In genomic region chr1:118444988-118445387, GRCm38 (mm10) we compare ENCODE assay signal across 16 mouse cellular contexts. TPM values are rescaled to one million over a fixed set of nuclear protein-coding genes. Genes with fewer than 3 reads are reported as not detected.
A peak's percentile ranks its signal among the peaks of the same experiment; 100 is the strongest.
DNase-seq lines count a peak whose midpoint lies in the region; ATAC-seq and TF ChIP-seq lines count a peak whose summit lies in the region.
"Had no signal": no experiment of that assay in that cellular context is flagged by ENCODE, and none has a peak within 500 bp of the region (broad histone marks: within the 10 kb centered on the region; RNA-seq: fewer than 3 reads in every experiment).

No protein-coding gene starts in this region.

- 21% methylated on average over 3 of the region's 3 CpGs for WGBS in embryonic facial prominence, embryonic 14.5 days
- 58% methylated on average over 3 of the region's 3 CpGs for WGBS in embryonic facial prominence, embryonic 10.5 days
- 30% methylated on average over 3 of the region's 3 CpGs for WGBS in heart, embryonic 15.5 days
- WGBS in heart, embryonic 11.5 days (ENCODE audit: insufficient replicate concordance): 59% methylated on average over 3 of the region's 3 CpGs
- WGBS in liver, embryonic 12.5 days (ENCODE audit: insufficient replicate concordance): 67% methylated on average over 3 of the region's 3 CpGs

- no peaks in the 10 kb centered on the region for H3K36me3 ChIP-seq in embryonic facial prominence, embryonic 14.5 days (ENCODE audit: control insufficient read depth, insufficient read depth, low read length)
- H3K36me3 ChIP-seq in embryonic facial prominence, embryonic 10.5 days (replicated peaks): 0 out of 2 replicates have a peak, but pooled peaks cover 3% of the 10 kb centered on the region
- H3K36me3 ChIP-seq in heart, embryonic 15.5 days: no peaks in the 10 kb centered on the region
- no peaks in the 10 kb centered on the region for H3K36me3 ChIP-seq in heart, embryonic 11.5 days (ENCODE audit: control insufficient read depth, insufficient read depth, low read length)
- H3K36me3 ChIP-seq in liver, embryonic 12.5 days: peaks cover 12% of the 10 kb centered on the region
- no peaks in the 10 kb centered on the region for H3K36me3 ChIP-seq in myocyte (ENCODE audit: control insufficient read depth, insufficient read depth)

- H3ac ChIP-seq in myocyte (ENCODE audit: control insufficient read depth, insufficient read length): no peak overlapping the region

- no peak overlapping the region for H3K9ac ChIP-seq in embryonic facial prominence, embryonic 14.5 days (ENCODE audit: low read depth, low read length)
- no peak overlapping the region for H3K9ac ChIP-seq in heart, embryonic 15.5 days
- no peak overlapping the region for H3K9ac ChIP-seq in heart, embryonic 11.5 days (ENCODE audit: low read depth, low read length)
- H3K9ac ChIP-seq in liver, embryonic 12.5 days: 0 out of 2 replicates have a peak overlapping the region, but pooled peaks have one; percentile 12
- H3K9ac ChIP-seq: hindbrain, embryonic 14.5 days had no signal

- peak; percentile 41; the same call in 1 of the 2 replicates for ATAC-seq in embryonic facial prominence, embryonic 14.5 days (ENCODE audit: low read depth)
- ATAC-seq in heart, embryonic 15.5 days (replicated peaks; ENCODE audit: insufficient number of reproducible peaks, insufficient read depth, low FRiP score, low read depth): no peak
- ATAC-seq in heart, embryonic 11.5 days (replicated peaks; ENCODE audit: insufficient number of reproducible peaks, low FRiP score, low TSS enrichment): no peak
- ATAC-seq in liver, embryonic 12.5 days: no peak
- ATAC-seq: forebrain, embryonic 16.5 days had no signal

- no peak for TF ChIP-seq POLR2A in myocyte (IDR thresholded peaks at IDR 0.05; ENCODE audit: insufficient read length, low read depth)

- peaks cover 82% of the 10 kb centered on the region for H3K79me2 ChIP-seq in myocyte (ENCODE audit: control insufficient read depth, insufficient read depth)

- 0 out of 2 replicates have a peak overlapping the region, but pooled peaks have one; percentile 7 for H3K27ac ChIP-seq in embryonic facial prominence, embryonic 14.5 days (replicated peaks; ENCODE audit: low read depth, low read length)
- no peak overlapping the region for H3K27ac ChIP-seq in embryonic facial prominence, embryonic 10.5 days (replicated peaks)
- peak overlapping the region; percentile 38; the same call in 1 of the 2 replicates for H3K27ac ChIP-seq in heart, embryonic 15.5 days
- no peak overlapping the region for H3K27ac ChIP-seq in heart, embryonic 11.5 days (ENCODE audit: low read depth, low read length)
- H3K27ac ChIP-seq in liver, embryonic 12.5 days: no peak overlapping the region
- H3K27ac ChIP-seq: hindbrain, embryonic 14.5 days had no signal

- H3K4me2 ChIP-seq in embryonic facial prominence, embryonic 14.5 days (ENCODE audit: low read depth, low read length): no peak overlapping the region
- no peak overlapping the region for H3K4me2 ChIP-seq in heart, embryonic 15.5 days
- no peak overlapping the region for H3K4me2 ChIP-seq in heart, embryonic 11.5 days
- no peak overlapping the region for H3K4me2 ChIP-seq in liver, embryonic 12.5 days
- peak overlapping the region; percentile 36 for H3K4me2 ChIP-seq in myocyte (ENCODE audit: low read depth)
- H3K4me2 ChIP-seq: hindbrain, embryonic 14.5 days had no signal

- no peaks in the 10 kb centered on the region for H3K27me3 ChIP-seq in embryonic facial prominence, embryonic 14.5 days (replicated peaks; ENCODE audit: control insufficient read depth, insufficient read depth, low read length)
- no peaks in the 10 kb centered on the region for H3K27me3 ChIP-seq in embryonic facial prominence, embryonic 10.5 days (replicated peaks; ENCODE audit: low read depth, poor library complexity, severe bottlenecking)
- H3K27me3 ChIP-seq in heart, embryonic 15.5 days: no peaks in the 10 kb centered on the region
- no peaks in the 10 kb centered on the region for H3K27me3 ChIP-seq in heart, embryonic 11.5 days (ENCODE audit: control insufficient read depth, insufficient read depth, low read length)
- H3K27me3 ChIP-seq in liver, embryonic 12.5 days (replicated peaks): no peaks in the 10 kb centered on the region
- H3K27me3 ChIP-seq in myocyte (ENCODE audit: control insufficient read depth, insufficient read depth, insufficient read length): no peaks in the 10 kb centered on the region
- H3K27me3 ChIP-seq: megakaryocyte, embryonic 14.5 days had no signal

- DNase-seq in embryonic facial prominence, embryonic 14.5 days (ENCODE audit: low spot score): no peak
- no peak for DNase-seq in embryonic facial prominence, embryonic 10.5 days (ENCODE audit: low spot score)
- DNase-seq in liver: no peak
- DNase-seq in cerebellum, adult 9-11 months: no peak
- DNase-seq: adrenal gland, adult 2 months; kidney, adult 8-10 months; lung, adult 2 months; right cerebral cortex, adult 18-20 months had no signal

- H3K4me3 ChIP-seq in embryonic facial prominence, embryonic 14.5 days (ENCODE audit: low read depth, low read length): no peak overlapping the region
- no peak overlapping the region for H3K4me3 ChIP-seq in embryonic facial prominence, embryonic 10.5 days
- no peak overlapping the region for H3K4me3 ChIP-seq in heart, embryonic 15.5 days
- H3K4me3 ChIP-seq in heart, embryonic 11.5 days (ENCODE audit: low read depth, low read length): no peak overlapping the region
- no peak overlapping the region for H3K4me3 ChIP-seq in liver, embryonic 12.5 days
- H3K4me3 ChIP-seq in myocyte: no peak overlapping the region
- H3K4me3 ChIP-seq: erythroblast, embryonic 14.5 days; megakaryocyte, embryonic 14.5 days had no signal

- H3K9me3 ChIP-seq in embryonic facial prominence, embryonic 14.5 days (ENCODE audit: control insufficient read depth, low read length): no peaks in the 10 kb centered on the region
- no peaks in the 10 kb centered on the region for H3K9me3 ChIP-seq in embryonic facial prominence, embryonic 10.5 days
- H3K9me3 ChIP-seq in heart, embryonic 15.5 days (replicated peaks): no peaks in the 10 kb centered on the region
- H3K9me3 ChIP-seq in heart, embryonic 11.5 days (replicated peaks; ENCODE audit: control insufficient read depth, low read length): no peaks in the 10 kb centered on the region
- no peaks in the 10 kb centered on the region for H3K9me3 ChIP-seq in liver, embryonic 12.5 days (replicated peaks)

- 0 out of 2 replicates have a peak, but pooled peaks cover 9% of the 10 kb centered on the region for H3K4me1 ChIP-seq in embryonic facial prominence, embryonic 14.5 days (ENCODE audit: control insufficient read depth, insufficient read depth, low read length)
- H3K4me1 ChIP-seq in embryonic facial prominence, embryonic 10.5 days: peaks cover 9% of the 10 kb centered on the region
- peaks cover 37% of the 10 kb centered on the region for H3K4me1 ChIP-seq in heart, embryonic 15.5 days (replicated peaks)
- peaks cover 21% of the 10 kb centered on the region for H3K4me1 ChIP-seq in heart, embryonic 11.5 days (ENCODE audit: control insufficient read depth, insufficient read depth, low read length)
- peaks cover 51% of the 10 kb centered on the region for H3K4me1 ChIP-seq in liver, embryonic 12.5 days

TF ChIP-seq in myocyte, 11 proteins besides CTCF, POLR2A, EP300 and RAD21:
- TF ChIP-seq USF1 (IDR thresholded peaks at IDR 0.05; ENCODE audit: low read depth) (no peak), MAX (IDR thresholded peaks at IDR 0.05; ENCODE audit: low read depth) (no peak), MYOD1 (IDR thresholded peaks at IDR 0.05; ENCODE audit: control insufficient read depth in 1 of 3, insufficient read length in 2 of 3, low read depth in 2 of 3) (peak in 2 of 3 experiments; percentile 15 to 58), SRF (IDR thresholded peaks at IDR 0.05; ENCODE audit: control insufficient read depth, insufficient read length, low read depth) (no peak), MYOG (IDR thresholded peaks at IDR 0.05; ENCODE audit: control insufficient read depth in 1 of 3, insufficient read depth in 1 of 3, insufficient read length in 2 of 3, low read depth in 2 of 3) (peak in 2 of 3 experiments; percentile 48 to 74), E2F4 (IDR thresholded peaks at IDR 0.05; ENCODE audit: insufficient read depth) (no peak), TCF12 (IDR thresholded peaks at IDR 0.05; ENCODE audit: insufficient read depth, poor library complexity, severe bottlenecking) (peak; percentile 41)

RNA-seq across cellular contexts. Expression of gene Clasp1, which starts 56.1 kb away (rescaled TPM):
- polyA plus RNA-seq in embryonic facial prominence, embryonic 14.5 days (2014; fragmentation: Nextera tagmentation; extraction: Ambion mirVana): 40.3 and 48.6 TPM in 2 replicates
- polyA plus RNA-seq in embryonic facial prominence, embryonic 10.5 days (2016; fragmentation: Nextera tagmentation; extraction: Ambion mirVana): 94.7 and 95.3 TPM in 2 replicates
- 89.6 and 91.1 TPM in 2 replicates for polyA plus RNA-seq in heart, embryonic 15.5 days (2015; fragmentation: Nextera tagmentation; extraction: Ambion mirVana)
- polyA plus RNA-seq in heart, embryonic 11.5 days (2014; fragmentation: Nextera tagmentation; extraction: Ambion mirVana): 87.3 and 90.0 TPM in 2 replicates
- 21.6 and 22.3 TPM in 2 replicates for polyA plus RNA-seq in liver, embryonic 12.5 days (2016; fragmentation: Nextera tagmentation; extraction: Ambion mirVana)
- 31.1 TPM for polyA plus RNA-seq in myocyte (2012; fragmentation: generic; extraction: Trizol)

Comparison
In these comparisons a context has a peak if more than half of its experiments do, and no peak if none do; other contexts are left out.
1. H3K27ac ChIP-seq: peak in embryonic facial prominence, embryonic 14.5 days (single experiment) and heart, embryonic 15.5 days (single experiment); none in embryonic facial prominence, embryonic 10.5 days (single experiment), heart, embryonic 11.5 days (single experiment) and liver, embryonic 12.5 days (single experiment).